Mouse (Mus musculus) kidney, adult 2 months (tissue): Measurements from ENCODE around the gene Gm20532.

Source experiments
- CTCF ChIP-seq: fragments of 200-500 bp; conservative IDR thresholded peaks from 2 replicates; pipeline ENCODE4 v1.5.1; 2011; ENCODE audit warnings: low read depth, mild to moderate bottlenecking, control low read depth, low read length, moderate library complexity, mixed read lengths; ENCODE audit not compliant: insufficient read depth, insufficient read length
- POLR2A ChIP-seq: fragments of 200-500 bp; IDR thresholded peaks from one replicate; pipeline ENCODE4 v1.6.1; 2011; ENCODE audit warnings: low read depth, low read length, control low read depth

- 0 out of 2 replicates have a peak, but pooled peaks have one; percentile 5 for TF ChIP-seq CTCF
- no peak for TF ChIP-seq POLR2A
Measured at GRCm38 (mm10) chr2:26594934-26595724, 8.7 kb downstream of the Gm20532 start.
